Mouse (Mus musculus) stomach, embryonic 14.5 days (tissue): ENCODE measurements around the gene Ror2. TPM values are rescaled to one million over a fixed set of nuclear protein-coding genes. Genes with fewer than 3 reads are reported as not detected.

Source experiments
- ATAC-seq: fragments of 200-750 bp; cut with Nextera tagmentation; 2 replicates; pipeline ENCODE4 v1.8.0; 2017; ENCODE audit warnings: low read depth, moderate TSS enrichment; ENCODE audit not compliant: insufficient number of reproducible peaks, insufficient read depth, low FRiP score
- H3K27ac ChIP-seq: fragments of 300-500 bp; sonication (generic); 2 replicates; pipeline ENCODE4 v1.5.1; 2014; ENCODE audit warnings: mild to moderate bottlenecking, low read length, moderate library complexity, mixed read lengths
- H3K27me3 ChIP-seq: fragments of 300-500 bp; sonication (generic); 2 replicates; pipeline ENCODE4 v1.6.1; 2014; ENCODE audit warnings: low read length, control low read depth, mixed read lengths; ENCODE audit not compliant: control insufficient read depth, insufficient read depth
- H3K36me3 ChIP-seq: fragments of 300-500 bp; sonication (generic); 2 replicates; pipeline ENCODE4 v1.6.1; 2014; ENCODE audit warnings: mild to moderate bottlenecking, control low read depth, low read length, moderate library complexity, mixed read lengths; ENCODE audit not compliant: control insufficient read depth, insufficient read depth
- H3K4me1 ChIP-seq: fragments of 300-500 bp; sonication (generic); 2 replicates; pipeline ENCODE4 v1.6.1; 2014; ENCODE audit warnings: low read length, control low read depth, mixed read lengths; ENCODE audit not compliant: control insufficient read depth, insufficient read depth
- H3K4me2 ChIP-seq: fragments of 300-500 bp; sonication (generic); replicated peaks from 2 replicates; pipeline ENCODE4 v1.6.1; 2014; ENCODE audit warnings: low read depth, low read length, control low read depth
- H3K4me3 ChIP-seq: fragments of 300-500 bp; sonication (generic); 2 replicates; pipeline ENCODE4 v1.5.1; 2014; ENCODE audit warnings: low read depth, low read length, control low read depth
- H3K9ac ChIP-seq: fragments of 300-500 bp; sonication (generic); replicated peaks from 2 replicates; pipeline ENCODE4 v1.6.1; 2014; ENCODE audit warnings: low read depth, mild to moderate bottlenecking, control low read depth, low read length, moderate library complexity, mixed read lengths
- H3K9me3 ChIP-seq: fragments of 300-500 bp; sonication (generic); 2 replicates; pipeline ENCODE4 v1.6.1; 2016; ENCODE audit warnings: low read depth, low read length, control low read depth; ENCODE audit not compliant: control insufficient read depth
- WGBS: fragments of 180-500 bp; shearing (Covaris S2); extraction: QIAGEN DNeasy Blood & Tissue Kit; methylation state at CpG from one replicate; pipeline ENCODE4 v1.1.7; 2014; 5-methylcytosine and 5-hydroxymethylcytosine counted together
- polyA plus RNA-seq: library from polyadenylated mRNA; unstranded; fragments of >200 nt; fragmentation: Nextera tagmentation; extraction: Ambion mirVana; gene quantifications from 2 replicates; pipeline ENCODE4 v1.2.1, GENCODE M21; 2014

The Ror2 gene
- polyA plus RNA-seq, 1 experiment from 2014 or later: 13.9 TPM

- peak; percentile 70 for ATAC-seq
- H3K36me3 ChIP-seq: no peaks in the 10 kb centered on the region
- H3K4me2 ChIP-seq: no peak overlapping the region
- peak overlapping the region; percentile 69; the same call in 1 of the 2 replicates for H3K27ac ChIP-seq
- no peak overlapping the region for H3K4me3 ChIP-seq
- no peak overlapping the region for H3K9ac ChIP-seq
- WGBS: 26% methylated on average over 17 of the region's 17 CpGs
- H3K9me3 ChIP-seq: no peaks in the 10 kb centered on the region
- H3K27me3 ChIP-seq: no peaks in the 10 kb centered on the region
- H3K4me1 ChIP-seq: peaks cover 54% of the 10 kb centered on the region
Observed at GRCm38 (mm10) chr13:53205128-53205911, 80.6 kb downstream of the Ror2 start.

- Histone ChIP-seq H3K27ac (peak overlapping the region; percentile 92), H3K9ac (no peak overlapping the region), H3K4me2 (peak overlapping the region; percentile 26; the same call in 1 of the 2 replicates), H3K27me3 (no peaks in the 10 kb centered on the region), H3K4me1 (peaks cover 66% of the 10 kb centered on the region), H3K9me3 (no peaks in the 10 kb centered on the region), H3K4me3 (no peak overlapping the region), H3K36me3 (no peaks in the 10 kb centered on the region)
- ATAC-seq: no peak
- WGBS: 59% methylated on average over 5 of the region's 5 CpGs
Observed at GRCm38 (mm10) chr13:53202439-53202830, 83.5 kb downstream of the Ror2 start.

- Histone ChIP-seq H3K9ac (no peak overlapping the region), H3K4me3 (no peak overlapping the region), H3K9me3 (no peaks in the 10 kb centered on the region), H3K27ac (peak overlapping the region; percentile 92), H3K4me1 (peaks cover 67% of the 10 kb centered on the region), H3K36me3 (no peaks in the 10 kb centered on the region), H3K4me2 (peak overlapping the region; percentile 26; the same call in 1 of the 2 replicates), H3K27me3 (no peaks in the 10 kb centered on the region)
- 6% methylated on average over 18 of the region's 18 CpGs for WGBS
- peak; percentile 64; the same call in 1 of the 2 replicates for ATAC-seq
Observed at GRCm38 (mm10) chr13:53201628-53202438, 84.1 kb downstream of the Ror2 start.

- 63% methylated on average over 4 of the region's 4 CpGs for WGBS
- no peaks in the 10 kb centered on the region for H3K36me3 ChIP-seq
- peaks cover 75% of the 10 kb centered on the region for H3K4me1 ChIP-seq
- H3K27ac ChIP-seq: no peak overlapping the region
- no peak for ATAC-seq
- no peaks in the 10 kb centered on the region for H3K27me3 ChIP-seq
- no peak overlapping the region for H3K4me2 ChIP-seq
- no peaks in the 10 kb centered on the region for H3K9me3 ChIP-seq
- no peak overlapping the region for H3K4me3 ChIP-seq
- H3K9ac ChIP-seq: no peak overlapping the region
Observed at GRCm38 (mm10) chr13:53200121-53200520, 85.8 kb downstream of the Ror2 start.

- Histone ChIP-seq H3K36me3 (no peaks in the 10 kb centered on the region), H3K9ac (no peak overlapping the region), H3K9me3 (no peaks in the 10 kb centered on the region), H3K4me3 (no peak overlapping the region), H3K4me1 (peaks cover 75% of the 10 kb centered on the region), H3K27me3 (no peaks in the 10 kb centered on the region), H3K27ac (no peak overlapping the region), H3K4me2 (no peak overlapping the region)
- 81% methylated on average over 7 of the region's 7 CpGs for WGBS
- no peak for ATAC-seq
Observed at GRCm38 (mm10) chr13:53199262-53199661, 86.7 kb downstream of the Ror2 start.

GRCm38 (mm10) chr13:53196690-53197089 is 89.2 kb downstream of the Ror2 start:
- H3K9me3 ChIP-seq: no peaks in the 10 kb centered on the region
- 43% methylated on average over 7 of the region's 7 CpGs for WGBS
- peak overlapping the region; percentile 22; the same call in 1 of the 2 replicates for H3K27ac ChIP-seq
- H3K36me3 ChIP-seq: no peaks in the 10 kb centered on the region
- ATAC-seq: no peak
- H3K27me3 ChIP-seq: no peaks in the 10 kb centered on the region
- H3K4me2 ChIP-seq: no peak overlapping the region
- H3K9ac ChIP-seq: no peak overlapping the region
- H3K4me1 ChIP-seq: peaks cover 64% of the 10 kb centered on the region
- H3K4me3 ChIP-seq: no peak overlapping the region

- Histone ChIP-seq H3K27me3 (no peaks in the 10 kb centered on the region), H3K27ac (peak overlapping the region; percentile 22; the same call in 1 of the 2 replicates), H3K9me3 (no peaks in the 10 kb centered on the region), H3K4me3 (no peak overlapping the region), H3K4me1 (peaks cover 58% of the 10 kb centered on the region), H3K4me2 (no peak overlapping the region), H3K36me3 (no peaks in the 10 kb centered on the region), H3K9ac (no peak overlapping the region)
- WGBS: 65% methylated on average over 6 of the region's 6 CpGs
- no peak for ATAC-seq
Observed at GRCm38 (mm10) chr13:53195951-53196677, 89.8 kb downstream of the Ror2 start.

GRCm38 (mm10) chr13:53194306-53194705 is 91.6 kb downstream of the Ror2 start:
- H3K4me3 ChIP-seq: no peak overlapping the region
- no peaks in the 10 kb centered on the region for H3K9me3 ChIP-seq
- WGBS: 84% methylated on average over 15 of the region's 15 CpGs
- no peak overlapping the region for H3K4me2 ChIP-seq
- ATAC-seq: no peak
- peaks cover 50% of the 10 kb centered on the region for H3K4me1 ChIP-seq
- H3K27me3 ChIP-seq: no peaks in the 10 kb centered on the region
- peak overlapping the region; percentile 33; the same call in 1 of the 2 replicates for H3K27ac ChIP-seq
- no peaks in the 10 kb centered on the region for H3K36me3 ChIP-seq
- no peak overlapping the region for H3K9ac ChIP-seq
